Mouse (Mus musculus): ENCODE results near the gene Btnl4. TPM values are rescaled to one million over a fixed set of nuclear protein-coding genes. Genes with fewer than 3 reads are reported as not detected.

The Btnl4 gene
- polyA plus RNA-seq, 1 experiment from 2014 or later: not detected

Other genes with a start within 250 kb of the Btnl4 start
- gene H2-Ob, start 238.4 kb downstream of the Btnl4 start, polyA plus RNA-seq (2016; fragmentation: Nextera tagmentation; extraction: Ambion mirVana): not detected in 2 replicates
- gene H2-Ab1, start 219.6 kb downstream of the Btnl4 start, polyA plus RNA-seq (2016; fragmentation: Nextera tagmentation; extraction: Ambion mirVana): 1.9 and 2.5 TPM in 2 replicates
- gene H2-Aa, start 189.5 kb downstream of the Btnl4 start, polyA plus RNA-seq (2016; fragmentation: Nextera tagmentation; extraction: Ambion mirVana): not detected in 2 replicates
- 1.1 and 1.2 TPM in 2 replicates for gene H2-Eb1, start 171.5 kb downstream of the Btnl4 start, polyA plus RNA-seq (2016; fragmentation: Nextera tagmentation; extraction: Ambion mirVana)
- gene H2-Eb2, start 151.7 kb downstream of the Btnl4 start, polyA plus RNA-seq (2016; fragmentation: Nextera tagmentation; extraction: Ambion mirVana): not detected in 2 replicates
- gene Btnl2, start 122.5 kb downstream of the Btnl4 start, polyA plus RNA-seq (2016; fragmentation: Nextera tagmentation; extraction: Ambion mirVana): not detected in 2 replicates
- not detected in 2 replicates for gene Btnl1, start 100.2 kb downstream of the Btnl4 start, polyA plus RNA-seq (2016; fragmentation: Nextera tagmentation; extraction: Ambion mirVana)
- gene BC051142, start 78.5 kb downstream of the Btnl4 start, polyA plus RNA-seq (2016; fragmentation: Nextera tagmentation; extraction: Ambion mirVana): 2.4 and 2.6 TPM in 2 replicates
- not detected in 2 replicates for gene Btnl6, start 40.0 kb upstream of the Btnl4 start, polyA plus RNA-seq (2016; fragmentation: Nextera tagmentation; extraction: Ambion mirVana)
- 6.9 and 9.5 TPM in 2 replicates for gene Notch4, start 87.0 kb upstream of the Btnl4 start, polyA plus RNA-seq (2016; fragmentation: Nextera tagmentation; extraction: Ambion mirVana)
- gene Gpsm3, start 112.5 kb upstream of the Btnl4 start, polyA plus RNA-seq (2016; fragmentation: Nextera tagmentation; extraction: Ambion mirVana): 2.0 and 2.7 TPM in 2 replicates
- 16.6 and 17.8 TPM in 2 replicates for gene Pbx2, start 113.9 kb upstream of the Btnl4 start, polyA plus RNA-seq (2016; fragmentation: Nextera tagmentation; extraction: Ambion mirVana)
- gene Ager, start 120.5 kb upstream of the Btnl4 start, polyA plus RNA-seq (2016; fragmentation: Nextera tagmentation; extraction: Ambion mirVana): 2.6 and 2.9 TPM in 2 replicates
- gene Rnf5, start 126.4 kb upstream of the Btnl4 start, polyA plus RNA-seq (2016; fragmentation: Nextera tagmentation; extraction: Ambion mirVana): 241 and 247 TPM in 2 replicates
- 70.5 and 73.9 TPM in 2 replicates for gene Agpat1, start 126.9 kb upstream of the Btnl4 start, polyA plus RNA-seq (2016; fragmentation: Nextera tagmentation; extraction: Ambion mirVana)
- 3.2 and 4.6 TPM in 2 replicates for gene Egfl8, start 138.7 kb upstream of the Btnl4 start, polyA plus RNA-seq (2016; fragmentation: Nextera tagmentation; extraction: Ambion mirVana)
- gene Ppt2, start 151.2 kb upstream of the Btnl4 start, polyA plus RNA-seq (2016; fragmentation: Nextera tagmentation; extraction: Ambion mirVana): 20.3 and 21.2 TPM in 2 replicates
- gene Prrt1, start 152.2 kb upstream of the Btnl4 start, polyA plus RNA-seq (2016; fragmentation: Nextera tagmentation; extraction: Ambion mirVana): 2.9 and 3.9 TPM in 2 replicates
- 13.9 and 14.6 TPM in 2 replicates for gene Fkbpl, start 167.4 kb upstream of the Btnl4 start, polyA plus RNA-seq (2016; fragmentation: Nextera tagmentation; extraction: Ambion mirVana)
- gene Atf6b, start 169.8 kb upstream of the Btnl4 start, polyA plus RNA-seq (2016; fragmentation: Nextera tagmentation; extraction: Ambion mirVana): 107 and 109 TPM in 2 replicates
- gene Tnxb, start 193.2 kb upstream of the Btnl4 start, polyA plus RNA-seq (2016; fragmentation: Nextera tagmentation; extraction: Ambion mirVana): 0.03 and 0.04 TPM in 2 replicates

Measured in forebrain, embryonic 12.5 days (tissue).